Mouse (Mus musculus): ENCODE measurements around the gene Rbm7. TPM values are rescaled to one million over a fixed set of nuclear protein-coding genes. Genes with fewer than 3 reads are reported as not detected.
"Not testable (repeated sequence)": the region's sequence is repeated elsewhere in the genome, so short reads cannot be mapped to it uniquely, and the experiment has no call there.

Gene Rbm7
- 71.4 and 72.5 TPM in 2 replicates for polyA plus RNA-seq (2015; fragmentation: Nextera tagmentation; extraction: Ambion mirVana)

DNA sequence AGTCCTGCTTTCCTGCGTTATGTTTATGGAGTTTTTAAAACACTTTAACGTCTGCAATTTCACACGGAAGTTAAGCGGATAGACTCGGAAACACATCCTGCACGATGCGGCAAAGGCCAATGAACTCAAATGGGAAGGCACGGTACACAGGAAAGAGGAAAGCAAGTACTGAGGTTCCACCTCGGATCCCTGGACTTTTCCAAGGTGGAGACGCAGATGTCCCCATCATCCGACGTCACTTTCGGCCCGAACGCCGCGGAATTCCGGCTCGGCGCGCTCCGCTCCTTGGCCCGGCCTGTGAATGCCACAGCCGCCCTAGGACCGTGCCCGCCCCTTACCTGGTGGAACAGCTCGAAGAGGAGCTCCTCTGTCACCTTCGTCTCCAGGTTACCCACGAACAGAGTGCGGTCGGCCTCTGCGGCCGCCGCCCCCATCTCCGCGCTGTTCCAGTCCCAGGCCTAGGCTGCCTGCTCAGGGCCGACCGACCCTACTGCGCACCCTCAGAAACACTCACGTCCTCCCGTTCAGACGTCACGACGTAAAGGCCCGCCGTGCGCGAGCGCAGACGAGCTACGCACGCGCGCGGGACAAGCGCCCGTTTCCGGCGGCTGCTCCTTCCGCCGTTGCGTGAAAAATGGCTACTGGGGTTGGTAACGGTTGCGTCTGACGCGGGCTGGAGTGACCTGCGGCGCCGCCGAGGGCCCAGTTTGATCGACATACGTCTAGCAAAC lies at the start of gene Rbm7, which contains the start of gene Gm5617:
Gene Rbm7 (minus strand): TSS at position 483 of the 731 bp plus-strand sequence.
Gene Gm5617 (plus strand): TSS at position 626 of the 731 bp plus-strand sequence.
- Histone ChIP-seq H3K27me3 (no peaks in the 10 kb centered on the region), H3K36me3 (peaks cover 28% of the 10 kb centered on the region), H3K4me3 (peak within 1 kb of the TSS; percentile 85), H3K9ac (peak within 1 kb of the TSS; percentile 89), H3K4me1 (replicated peaks) (peaks cover 21% of the 10 kb centered on the region), H3K4me2 (peak within 1 kb of the TSS; percentile 91), H3K27ac (replicated peaks) (peak within 1 kb of the TSS; percentile 96), H3K9me3 (no peaks in the 10 kb centered on the region)
- ATAC-seq (ENCODE audit: low FRiP score, low read depth) = peak; percentile 100
- WGBS = under 1% methylated on average over 72 of the region's 72 CpGs

DNA sequence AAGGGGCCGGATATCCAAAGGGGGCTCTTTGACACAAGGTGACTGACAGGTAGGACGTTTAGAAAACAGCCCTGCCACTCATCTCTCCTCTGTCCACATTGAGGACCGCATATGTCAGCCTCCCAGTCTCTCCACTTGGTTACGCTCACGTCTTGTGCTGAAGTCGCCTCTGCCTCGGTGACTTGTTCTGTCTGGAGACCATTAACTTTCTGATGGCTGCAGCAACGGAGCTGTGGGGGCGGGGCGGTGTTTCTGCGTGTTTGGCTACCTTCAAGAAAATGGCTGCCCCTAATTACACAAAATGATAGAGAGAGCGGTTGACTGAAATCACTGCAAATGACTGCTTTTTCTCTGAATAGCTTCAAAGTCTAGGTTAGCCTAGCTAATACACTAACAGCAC lies 43.6 kb upstream of the Rbm7 start:
- H3K27me3 ChIP-seq = no peaks in the 10 kb centered on the region
- H3K4me3 ChIP-seq = peak overlapping the region; percentile 22
- peak overlapping the region; percentile 36; the same call in 1 of the 2 replicates for H3K27ac ChIP-seq (replicated peaks)
- H3K36me3 ChIP-seq = no peaks in the 10 kb centered on the region
- H3K9ac ChIP-seq = peak overlapping the region; percentile 18; the same call in 1 of the 2 replicates
- H3K4me1 ChIP-seq (replicated peaks) = peaks cover 13% of the 10 kb centered on the region
- H3K4me2 ChIP-seq = peak overlapping the region; percentile 52
- H3K9me3 ChIP-seq = 0 out of 2 replicates have a peak, but pooled peaks cover 5% of the 10 kb centered on the region
- ATAC-seq (ENCODE audit: low FRiP score, low read depth) = no peak; the same call in 1 of the 2 replicates
- WGBS = 6% methylated on average over 12 of the region's 12 CpGs

DNA sequence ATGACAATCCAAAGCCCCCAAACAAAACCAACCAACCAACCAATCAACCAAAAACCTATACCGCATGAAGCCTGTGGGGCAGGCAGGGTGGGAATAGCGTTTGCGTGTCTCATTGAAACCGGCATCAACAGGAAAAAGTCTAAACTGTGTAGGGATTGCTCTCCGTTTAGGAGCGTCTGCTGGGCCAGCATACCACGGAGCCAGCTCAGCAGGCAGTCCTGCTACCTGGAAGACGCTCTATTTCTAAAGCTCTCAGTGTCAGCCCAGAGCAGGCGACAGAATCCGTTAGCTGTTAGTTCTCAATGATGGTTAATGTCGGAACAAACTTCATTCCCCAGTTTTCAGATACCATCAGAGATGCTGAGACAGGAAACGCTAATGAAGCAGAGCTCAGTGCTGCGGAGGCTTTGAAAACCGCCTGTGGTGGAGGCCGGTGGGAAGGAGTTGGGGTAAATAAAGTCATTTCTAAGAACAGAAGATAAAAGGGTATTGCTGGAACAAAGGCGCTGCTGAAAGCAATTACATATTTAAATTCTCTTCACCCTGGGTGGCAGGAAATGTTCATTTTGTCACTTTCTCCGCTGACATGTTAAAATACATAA lies 43.0 kb upstream of the Rbm7 start:
- Histone ChIP-seq H3K9me3 (0 out of 2 replicates have a peak, but pooled peaks cover 5% of the 10 kb centered on the region), H3K9ac (peak overlapping the region; percentile 18; the same call in 1 of the 2 replicates), H3K4me3 (peak overlapping the region; percentile 22; the same call in 1 of the 2 replicates), H3K4me2 (peak overlapping the region; percentile 52), H3K27ac (replicated peaks) (peak overlapping the region; percentile 36), H3K36me3 (no peaks in the 10 kb centered on the region), H3K4me1 (replicated peaks) (peaks cover 13% of the 10 kb centered on the region), H3K27me3 (no peaks in the 10 kb centered on the region)
- peak; percentile 59; the same call in 1 of the 2 replicates for ATAC-seq (ENCODE audit: low FRiP score, low read depth)
- 2% methylated on average over 17 of the region's 17 CpGs for WGBS

DNA sequence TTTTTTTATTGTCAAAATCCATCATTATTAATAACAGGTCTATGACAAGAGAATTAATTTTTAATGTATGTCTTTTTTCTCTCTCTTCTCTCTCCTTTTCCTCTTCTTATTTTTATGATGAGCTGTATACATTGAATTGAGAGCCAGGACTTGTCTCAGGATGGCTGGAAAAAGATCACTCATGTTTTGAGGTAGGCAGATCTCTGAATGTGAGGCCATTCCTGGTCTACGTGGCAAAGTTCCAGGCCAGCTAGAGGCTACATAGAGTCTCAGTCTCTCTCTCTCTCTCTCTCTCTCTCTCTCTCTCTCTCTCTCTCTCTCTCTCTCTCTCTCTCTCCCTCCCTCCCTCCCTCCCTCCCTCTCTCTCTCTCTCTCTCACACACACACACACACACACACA lies 42.5 kb upstream of the Rbm7 start:
- H3K27me3 ChIP-seq; H3K4me3 ChIP-seq; H3K9me3 ChIP-seq; H3K9ac ChIP-seq; H3K36me3 ChIP-seq; H3K27ac ChIP-seq (replicated peaks); H3K4me2 ChIP-seq; ATAC-seq (ENCODE audit: low FRiP score, low read depth): not testable (repeated sequence)
- WGBS = 37% methylated on average over 1 of the region's 1 CpGs
- peaks cover 13% of the 10 kb centered on the region for H3K4me1 ChIP-seq (replicated peaks)

DNA sequence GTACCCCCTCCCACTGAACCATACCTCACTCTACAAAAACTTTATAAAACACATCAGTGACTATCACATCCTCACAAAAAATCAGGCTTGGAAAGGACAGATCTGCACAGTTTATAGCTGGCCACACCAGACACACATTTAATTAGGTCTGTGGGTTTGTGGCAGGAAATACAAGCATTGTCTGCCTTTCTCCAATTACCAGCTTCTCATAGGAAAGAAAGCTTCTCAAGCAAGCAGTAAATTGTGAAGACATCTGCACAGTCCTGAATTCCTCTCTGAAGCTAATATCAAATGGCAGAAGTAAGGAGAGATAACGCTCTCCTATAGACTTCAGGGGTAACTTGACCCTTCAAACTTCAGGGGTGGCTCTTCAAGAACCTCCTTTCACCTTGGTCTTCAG lies 41.3 kb upstream of the Rbm7 start:
- Histone ChIP-seq H3K9me3 (no peaks in the 10 kb centered on the region), H3K4me2 (no peak overlapping the region), H3K4me3 (no peak overlapping the region), H3K9ac (no peak overlapping the region), H3K27ac (replicated peaks) (no peak overlapping the region), H3K4me1 (replicated peaks) (peaks cover 13% of the 10 kb centered on the region), H3K27me3 (no peaks in the 10 kb centered on the region), H3K36me3 (no peaks in the 10 kb centered on the region)
- no peak for ATAC-seq (ENCODE audit: low FRiP score, low read depth)
- WGBS = 85% methylated on average over 1 of the region's 1 CpGs

DNA sequence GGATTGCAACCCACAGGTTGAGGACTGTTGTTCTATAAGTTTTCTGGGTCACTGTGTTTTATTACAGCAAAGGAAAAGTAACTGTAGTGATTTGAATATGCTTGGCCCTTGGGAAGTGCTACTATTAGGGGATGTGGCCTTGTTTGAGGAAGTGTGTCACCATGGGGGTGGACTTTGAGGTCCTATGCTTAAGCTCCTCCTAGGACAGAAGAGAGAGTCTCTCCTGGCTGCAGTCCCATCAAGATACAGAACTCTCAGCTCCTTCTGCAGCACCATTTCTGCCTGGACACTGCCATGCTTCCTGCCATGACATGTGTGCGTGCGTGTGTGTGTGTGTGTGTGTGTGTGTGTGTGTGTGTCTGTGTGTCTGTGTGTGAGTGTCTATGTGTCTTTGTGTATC lies 37.6 kb upstream of the Rbm7 start:
- H3K9ac ChIP-seq = no peak overlapping the region
- no peak overlapping the region for H3K4me2 ChIP-seq
- no peaks in the 10 kb centered on the region for H3K4me1 ChIP-seq (replicated peaks)
- no peak for ATAC-seq (ENCODE audit: low FRiP score, low read depth)
- H3K36me3 ChIP-seq = no peaks in the 10 kb centered on the region
- no peak overlapping the region for H3K4me3 ChIP-seq
- H3K9me3 ChIP-seq = no peaks in the 10 kb centered on the region
- no peaks in the 10 kb centered on the region for H3K27me3 ChIP-seq
- 100% methylated on average over 2 of the region's 2 CpGs for WGBS
- no peak overlapping the region for H3K27ac ChIP-seq (replicated peaks)

DNA sequence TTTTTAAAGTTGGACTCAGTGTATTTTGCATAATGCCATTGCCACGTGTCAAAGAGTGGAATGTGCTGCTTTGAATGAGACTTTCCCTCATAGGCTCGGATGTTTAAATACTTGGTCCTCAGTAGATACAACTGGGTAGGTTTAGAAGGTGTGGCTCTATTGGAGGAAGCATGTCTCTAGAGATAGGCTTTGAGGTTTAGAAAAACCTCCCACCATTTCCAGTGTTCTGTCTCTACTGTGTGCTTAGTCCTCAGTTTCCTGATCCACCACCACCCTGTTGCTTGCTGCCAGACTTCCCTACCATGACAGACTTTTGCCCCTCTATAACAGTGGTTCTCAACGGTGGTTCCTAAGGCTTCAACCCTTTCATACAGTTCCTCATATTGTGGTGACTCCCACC lies 37.1 kb upstream of the Rbm7 start:
- Histone ChIP-seq H3K36me3 (no peaks in the 10 kb centered on the region), H3K9me3 (no peaks in the 10 kb centered on the region), H3K4me3 (no peak overlapping the region), H3K4me1 (replicated peaks) (no peaks in the 10 kb centered on the region), H3K27ac (replicated peaks) (no peak overlapping the region), H3K27me3 (no peaks in the 10 kb centered on the region), H3K9ac (no peak overlapping the region), H3K4me2 (no peak overlapping the region)
- ATAC-seq (ENCODE audit: low FRiP score, low read depth) = no peak
- 70% methylated on average over 3 of the region's 3 CpGs for WGBS

DNA sequence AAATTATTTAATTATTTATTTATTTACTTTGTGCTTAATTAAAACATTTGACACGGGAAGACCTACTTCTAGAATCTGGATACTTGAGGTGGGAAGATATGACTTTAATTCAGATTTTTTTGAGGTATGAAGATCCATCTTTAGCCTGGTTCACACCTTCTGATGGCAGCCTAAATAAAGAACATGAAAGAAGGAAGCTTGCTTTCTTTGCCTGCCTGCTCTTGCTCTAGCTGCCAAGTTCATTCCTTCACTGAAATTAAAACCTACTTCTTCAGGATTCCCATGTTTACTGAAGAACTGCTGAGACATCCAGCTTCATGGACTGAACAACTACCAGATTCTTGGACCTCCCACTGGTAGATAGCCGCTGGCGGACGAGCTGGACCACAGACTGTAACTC lies 36.2 kb upstream of the Rbm7 start:
- Histone ChIP-seq H3K27me3 (no peaks in the 10 kb centered on the region), H3K9ac (no peak overlapping the region), H3K9me3 (no peaks in the 10 kb centered on the region), H3K36me3 (no peaks in the 10 kb centered on the region), H3K4me2 (no peak overlapping the region), H3K4me3 (no peak overlapping the region), H3K27ac (replicated peaks) (no peak overlapping the region), H3K4me1 (replicated peaks) (no peaks in the 10 kb centered on the region)
- 85% methylated on average over 4 of the region's 4 CpGs for WGBS
- ATAC-seq (ENCODE audit: low FRiP score, low read depth) = no peak

DNA sequence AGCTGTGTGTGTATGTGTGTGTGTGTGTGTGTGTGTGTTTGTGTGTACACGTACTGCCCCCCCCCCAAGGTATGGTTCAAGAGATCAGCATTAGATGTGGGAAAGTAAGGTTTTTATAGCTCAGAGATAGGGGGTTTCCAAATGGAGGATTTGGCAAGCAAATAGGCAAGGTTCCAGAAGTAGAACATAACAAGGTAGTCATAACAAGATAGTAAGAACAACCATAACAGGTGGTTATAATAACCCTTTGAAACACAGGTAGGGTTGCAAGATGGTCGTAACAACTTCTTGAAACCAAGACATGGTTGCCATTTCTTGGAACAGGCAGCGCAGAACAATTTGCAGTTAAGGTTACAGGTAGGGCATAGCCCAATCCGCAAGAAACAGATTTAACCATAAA lies 31.4 kb upstream of the Rbm7 start:
- Histone ChIP-seq H3K9me3 (no peaks in the 10 kb centered on the region), H3K4me2 (no peak overlapping the region), H3K27ac (replicated peaks) (no peak overlapping the region), H3K27me3 (no peaks in the 10 kb centered on the region), H3K4me1 (replicated peaks) (no peaks in the 10 kb centered on the region), H3K9ac (no peak overlapping the region), H3K36me3 (no peaks in the 10 kb centered on the region), H3K4me3 (no peak overlapping the region)
- 95% methylated on average over 4 of the region's 4 CpGs for WGBS
- no peak for ATAC-seq (ENCODE audit: low FRiP score, low read depth)

DNA sequence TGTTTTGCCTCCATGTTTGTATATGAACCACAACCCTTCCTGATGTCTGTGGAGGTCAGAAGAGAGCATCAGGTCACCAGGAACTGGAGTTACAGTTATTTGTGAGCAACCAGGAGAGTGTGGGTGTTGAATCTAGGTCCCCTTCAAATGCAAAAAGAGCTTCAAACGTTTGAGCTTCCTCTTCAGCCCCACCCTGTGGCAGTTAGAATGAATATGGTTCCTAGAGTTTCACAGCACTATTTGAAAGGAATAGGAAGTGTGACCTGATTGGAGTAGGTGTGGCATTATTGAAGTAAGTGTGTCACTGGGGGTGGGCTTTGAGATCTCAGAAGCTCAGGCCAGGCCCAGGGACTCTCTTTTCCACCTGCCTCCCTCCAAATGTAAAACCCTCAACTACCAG lies 30.5 kb upstream of the Rbm7 start:
- no peak for ATAC-seq (ENCODE audit: low FRiP score, low read depth)
- no peak overlapping the region for H3K4me2 ChIP-seq
- no peaks in the 10 kb centered on the region for H3K27me3 ChIP-seq
- 14% methylated on average over 1 of the region's 1 CpGs for WGBS
- H3K27ac ChIP-seq (replicated peaks) = no peak overlapping the region
- no peaks in the 10 kb centered on the region for H3K4me1 ChIP-seq (replicated peaks)
- H3K4me3 ChIP-seq = no peak overlapping the region
- H3K9me3 ChIP-seq = no peaks in the 10 kb centered on the region
- no peaks in the 10 kb centered on the region for H3K36me3 ChIP-seq
- H3K9ac ChIP-seq = no peak overlapping the region

DNA sequence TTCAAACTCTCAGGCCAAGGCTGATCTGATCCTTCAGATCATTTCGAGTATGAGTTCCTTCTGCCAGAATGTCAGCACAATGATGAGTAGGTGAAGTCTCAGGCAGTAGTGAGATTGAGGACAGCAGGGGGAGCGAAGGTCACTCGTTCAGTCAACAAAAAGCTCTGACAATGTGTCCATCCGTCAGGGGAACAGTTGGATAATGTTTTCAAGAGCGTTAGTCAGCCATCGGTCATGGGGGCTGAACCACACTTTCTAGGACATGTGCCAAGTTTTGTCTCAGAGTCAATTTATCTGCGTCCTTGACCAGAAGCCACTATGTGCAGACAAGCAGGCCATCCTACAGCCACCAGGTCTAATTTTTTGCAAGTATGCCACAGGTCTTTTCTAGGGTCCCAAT lies 25.3 kb upstream of the Rbm7 start:
- 37% methylated on average over 5 of the region's 7 CpGs for WGBS
- not testable (repeated sequence) for H3K4me2 ChIP-seq; ATAC-seq (ENCODE audit: low FRiP score, low read depth)

DNA sequence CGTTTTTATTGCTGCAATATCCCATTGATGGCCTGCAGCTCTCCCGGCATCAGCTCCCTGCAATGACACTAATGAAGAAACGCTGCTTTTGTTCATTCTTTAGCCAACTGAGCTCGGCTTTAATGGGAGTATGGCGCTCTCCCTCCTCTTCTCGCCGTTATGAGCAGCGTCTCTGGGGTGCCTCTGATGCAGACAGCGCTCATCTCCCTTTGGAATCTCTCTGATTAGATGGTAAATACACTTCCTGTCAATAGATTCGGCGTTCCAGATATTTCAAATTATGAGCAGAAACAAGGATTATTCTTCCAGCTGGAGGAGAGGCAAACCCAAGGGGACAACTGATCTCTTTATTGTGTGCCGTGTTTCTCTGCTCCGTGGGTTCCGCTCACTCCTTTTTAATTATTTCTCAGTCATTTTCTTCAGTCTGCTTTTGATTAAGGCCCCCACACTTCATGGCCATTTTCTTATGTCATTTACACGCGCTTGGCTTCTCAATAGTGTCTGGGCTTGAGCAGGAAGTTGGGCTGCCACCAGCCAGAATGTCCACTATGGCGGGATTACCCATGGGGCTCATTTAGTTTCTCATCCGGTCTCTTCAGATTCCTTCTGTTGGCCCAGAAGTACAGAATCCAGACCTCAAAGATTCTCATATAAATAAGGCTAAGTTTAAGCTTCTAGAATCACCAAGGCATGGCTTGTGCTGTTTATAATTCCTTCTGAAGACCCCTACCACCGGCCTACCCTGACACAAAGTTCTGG lies 22.5 kb upstream of the Rbm7 start:
- no peak overlapping the region for H3K4me3 ChIP-seq
- peak; percentile 56; the same call in 1 of the 2 replicates for ATAC-seq (ENCODE audit: low FRiP score, low read depth)

More for the DNA sequence above, 25.3 kb upstream of the Rbm7 start:
- H3K9me3 ChIP-seq; H3K36me3 ChIP-seq; H3K27me3 ChIP-seq; H3K9ac ChIP-seq; H3K4me3 ChIP-seq; H3K27ac ChIP-seq (replicated peaks); H3K4me1 ChIP-seq (replicated peaks): not testable (repeated sequence)

More for the DNA sequence above, 22.5 kb upstream of the Rbm7 start:
- WGBS = 46% methylated on average over 19 of the region's 19 CpGs
- peaks cover 9% of the 10 kb centered on the region; the same call in 1 of the 2 replicates for H3K4me1 ChIP-seq (replicated peaks)
- H3K27me3 ChIP-seq = no peaks in the 10 kb centered on the region
- H3K9me3 ChIP-seq = no peaks in the 10 kb centered on the region
- H3K36me3 ChIP-seq = no peaks in the 10 kb centered on the region
- peak overlapping the region; percentile 26 for H3K4me2 ChIP-seq
- H3K27ac ChIP-seq (replicated peaks) = peak overlapping the region; percentile 26
- H3K9ac ChIP-seq = no peak overlapping the region

All from hindbrain, embryonic 15.5 days (tissue).